Mouse (Mus musculus) telencephalon, adult 2 months (tissue): ENCODE measurements at regions not wholly inside any gene's neighbourhood (a gene's known extent, or its start where the extent isn't known, plus 50 kb on each side); places are given as distances from the start of the nearest gene placed in this dataset.
"Not testable (repeated sequence)": the region's sequence is repeated elsewhere in the genome, so short reads cannot be mapped to it uniquely, and the experiment has no call there.

Experiments used
- DNase-seq: peaks from one replicate; pipeline ENCODE4 v3.0.0-alpha.2; 2011; ENCODE audit warnings: low read depth, low spot score

DNA sequence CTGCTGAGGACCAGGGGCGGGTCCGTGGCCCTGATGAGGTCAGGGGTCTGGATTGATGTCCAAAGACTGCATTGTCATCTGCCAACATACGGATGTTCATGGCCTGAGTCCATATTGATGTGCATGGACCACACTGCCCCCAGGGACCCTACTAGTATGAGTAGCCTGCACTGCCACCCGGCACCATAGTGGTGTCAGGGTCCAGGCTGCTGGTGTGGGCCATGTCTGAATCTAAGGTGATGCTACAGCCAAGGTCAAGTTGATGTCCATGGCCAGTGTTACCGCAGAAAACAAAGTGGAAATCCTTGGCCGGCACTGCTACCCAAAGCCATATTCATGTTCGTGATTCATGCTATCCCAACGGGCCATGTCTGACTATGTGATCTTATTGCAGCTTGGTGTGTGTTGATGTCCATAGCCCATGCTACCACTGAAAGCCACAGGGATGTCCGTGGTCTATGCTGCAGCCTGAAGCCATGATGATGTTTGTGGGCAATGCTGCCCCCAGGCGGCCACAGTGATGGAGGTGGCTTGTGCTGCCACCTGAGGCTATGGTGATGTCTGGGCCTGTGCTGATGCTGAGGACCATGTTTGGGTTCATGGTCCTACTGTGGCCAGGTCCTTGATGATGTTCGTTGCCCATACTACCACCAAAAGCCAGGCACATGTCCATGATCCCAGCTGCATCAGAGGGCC, 130.5 kb downstream of the Iqub start:
- DNase-seq: no peak

DNA sequence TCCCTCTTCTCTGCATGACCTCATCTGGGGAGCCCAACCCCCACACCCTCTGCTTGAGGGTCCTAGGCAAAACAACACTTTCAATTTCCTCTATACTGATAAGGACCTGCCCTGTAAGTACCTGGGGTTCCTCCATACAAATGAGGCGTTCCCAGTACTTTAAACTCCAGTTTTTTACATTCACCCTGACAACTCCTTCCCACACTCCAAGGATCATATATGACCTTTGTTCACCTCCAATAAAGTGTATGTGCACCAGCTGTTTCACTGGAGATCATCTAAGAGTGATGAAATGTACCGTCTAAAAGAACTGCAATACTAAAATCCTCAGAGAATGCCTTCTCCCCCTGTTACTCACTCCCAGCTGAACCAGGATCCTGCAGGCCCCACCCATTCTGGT, 135.0 kb downstream of the Iqub start:
- no peak for DNase-seq

DNA sequence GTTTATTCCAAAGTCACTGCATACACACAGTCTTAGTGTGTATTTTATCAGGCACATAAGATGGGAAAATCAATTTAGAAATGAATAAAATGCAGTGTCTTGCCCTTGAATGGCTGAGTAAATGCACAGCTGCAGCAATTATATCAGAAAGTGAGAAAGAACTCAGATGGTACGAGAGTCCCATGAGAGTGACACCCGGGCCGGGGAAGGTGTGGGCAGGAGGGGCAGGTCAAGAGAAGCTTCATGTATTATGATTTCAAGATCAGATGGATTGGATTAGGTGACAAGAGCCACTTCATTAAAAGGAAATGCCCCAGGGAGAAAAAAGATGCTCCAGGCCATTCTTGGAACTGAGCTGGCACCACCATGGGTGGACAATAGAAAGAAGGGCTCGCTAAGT, 138.1 kb downstream of the Iqub start:
- no peak for DNase-seq

DNA sequence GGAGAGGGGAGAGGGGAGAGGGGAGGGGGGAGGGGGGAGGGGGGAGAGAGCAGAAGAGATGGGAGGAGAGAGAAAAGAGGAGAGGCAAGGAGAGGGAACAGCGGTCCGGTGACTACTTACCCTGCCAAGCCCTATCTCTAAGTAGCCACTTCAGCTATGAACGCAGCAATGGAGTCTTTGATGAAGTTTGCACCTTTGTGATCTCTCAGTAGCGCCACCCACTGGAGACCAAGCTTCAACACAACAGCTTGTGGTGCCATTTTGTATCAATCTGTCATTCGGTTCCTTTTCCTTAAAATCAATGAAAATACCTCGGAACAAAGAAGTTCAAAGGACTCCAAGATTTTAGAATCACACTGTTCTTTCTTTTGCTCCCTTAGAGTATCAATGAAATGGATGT, 141.7 kb downstream of the Iqub start:
- no peak for DNase-seq

DNA sequence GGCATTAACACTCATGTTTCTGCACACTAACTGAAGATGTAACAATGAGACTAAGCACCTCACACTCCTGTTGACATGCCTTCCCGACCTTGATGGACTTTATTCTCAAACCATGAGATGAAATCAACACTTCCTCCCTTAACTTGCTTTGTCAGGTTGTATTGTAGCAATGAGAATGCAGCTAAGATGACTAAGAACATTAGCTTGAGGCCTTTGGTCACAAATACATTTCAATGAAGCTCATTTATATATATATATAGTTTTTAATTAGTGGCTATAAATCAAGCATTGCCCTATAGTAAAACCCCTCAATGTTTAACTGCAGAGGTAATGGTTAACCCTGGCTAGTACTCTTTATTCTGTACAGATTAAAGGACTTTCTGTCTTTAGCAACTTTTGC, 143.2 kb downstream of the Iqub start:
- DNase-seq: no peak

DNA sequence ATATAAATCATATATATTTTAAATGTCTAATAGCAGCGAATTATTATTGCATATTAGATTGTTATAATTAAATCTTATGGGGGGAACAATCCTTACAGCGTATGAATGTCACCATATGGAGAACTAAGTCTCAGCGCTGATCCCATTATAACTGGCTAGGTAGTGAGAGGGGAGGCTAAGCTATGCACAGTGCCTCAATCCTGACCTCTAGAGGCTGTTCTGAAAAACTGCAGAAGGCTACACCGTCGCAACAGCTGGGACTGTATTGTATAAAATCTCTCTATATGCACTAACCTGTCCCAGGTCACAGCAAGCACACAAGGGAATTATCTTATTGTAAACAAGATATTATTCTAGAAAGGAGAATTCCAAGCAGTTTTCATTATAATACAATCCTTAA, 164.0 kb downstream of the Iqub start:
- peak; percentile 44 for DNase-seq

DNA sequence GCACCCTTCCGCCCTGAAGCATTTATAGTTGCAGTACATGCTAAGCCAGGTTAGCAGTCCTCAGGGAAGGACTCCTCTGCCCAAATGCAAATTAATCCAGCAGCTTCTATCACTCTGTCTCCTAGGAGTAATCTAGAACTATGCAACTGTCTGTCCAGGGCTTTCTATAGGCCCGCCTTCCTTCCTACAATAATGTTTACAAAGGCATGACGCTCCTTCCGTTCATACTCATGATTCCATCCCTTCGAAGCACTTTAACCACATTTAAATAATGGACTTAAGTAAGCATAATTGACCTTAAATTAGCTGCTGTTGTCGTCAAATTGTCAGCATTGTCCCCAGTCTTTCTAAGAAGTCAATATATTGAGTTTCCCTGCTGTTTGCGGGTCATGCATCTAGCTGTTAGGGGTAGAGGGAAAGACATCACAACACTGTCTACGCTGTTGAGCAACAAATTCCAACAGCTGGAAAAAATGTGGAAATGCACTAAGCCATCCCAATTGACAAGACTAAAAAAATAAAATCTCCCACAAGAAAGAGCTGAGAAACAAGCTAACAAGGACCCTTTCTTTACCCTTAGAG, 166.3 kb downstream of the Iqub start:
- DNase-seq: no peak

DNA sequence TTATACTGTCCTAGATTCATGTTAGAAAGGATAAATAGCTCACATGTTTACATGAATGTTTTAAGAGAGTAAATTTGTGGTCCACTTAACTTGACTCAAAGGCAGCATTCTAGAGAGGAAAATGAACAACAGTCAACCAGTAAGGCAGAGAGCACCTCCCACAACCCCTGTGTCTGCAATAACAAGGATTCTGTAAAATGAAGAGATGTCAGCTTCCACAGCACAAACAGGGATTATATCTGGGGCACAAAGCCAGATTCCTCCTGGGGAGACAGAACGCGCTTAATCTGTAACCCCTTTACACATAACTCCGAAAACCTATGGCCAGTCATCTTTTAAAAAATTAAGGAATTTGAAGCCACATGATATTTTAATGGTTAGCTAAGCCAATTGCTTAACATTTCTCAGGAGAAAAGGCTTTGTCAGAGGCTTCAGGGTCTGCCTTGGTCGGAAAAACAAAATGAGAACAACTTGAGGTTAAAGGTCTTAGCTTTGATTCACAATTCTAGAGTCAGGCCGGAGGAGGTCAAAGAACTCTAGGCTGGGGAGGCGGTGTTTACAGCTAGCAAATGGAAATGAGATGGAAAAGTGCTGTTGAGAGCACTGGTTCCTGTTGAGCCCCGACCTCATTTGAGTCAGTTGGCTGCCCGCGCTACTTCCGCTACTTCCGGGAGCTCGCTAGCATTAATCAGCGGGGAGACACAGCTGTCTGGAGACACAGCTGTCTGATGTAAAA, 167.0 kb downstream of the Iqub start:
- DNase-seq: no peak

DNA sequence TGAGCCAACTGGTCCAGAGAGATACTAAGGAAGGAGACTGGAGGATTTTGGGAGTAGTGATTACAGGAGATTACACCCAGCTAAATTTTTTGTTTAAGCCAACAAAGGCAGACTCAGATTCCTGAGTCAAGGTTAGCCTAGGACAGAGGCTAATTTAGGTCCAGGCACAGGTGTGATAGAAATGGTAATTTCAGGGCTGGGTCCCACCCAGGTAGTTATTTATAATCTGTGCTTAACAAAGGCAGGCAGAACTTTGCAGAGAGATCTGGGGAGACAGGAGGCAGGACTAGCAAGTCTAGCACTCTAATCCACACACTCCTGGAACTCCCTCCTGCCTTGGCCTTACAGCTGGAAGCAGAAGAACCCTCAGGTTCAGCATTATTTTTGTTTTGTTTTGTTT, 172.4 kb downstream of the Iqub start:
- no peak for DNase-seq

DNA sequence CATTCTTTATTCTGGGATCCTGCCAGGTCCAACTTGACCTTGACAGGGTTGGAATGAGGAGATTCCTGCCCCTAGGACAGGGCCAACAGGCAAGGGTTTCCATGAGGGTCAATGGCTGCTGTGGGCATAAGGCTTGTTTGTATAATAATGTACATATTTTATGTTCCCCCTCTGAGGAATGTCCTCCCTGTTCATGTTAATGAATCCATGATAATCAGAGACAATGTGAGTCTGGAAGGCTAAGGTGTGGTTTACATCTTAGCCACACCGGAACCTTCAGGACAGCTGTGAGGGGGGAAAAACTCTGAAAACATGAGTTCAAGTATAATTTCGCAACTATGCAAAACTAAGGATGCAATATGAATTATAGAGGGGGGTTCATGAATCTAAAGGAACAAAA, 172.8 kb downstream of the Iqub start:
- DNase-seq: no peak

DNA sequence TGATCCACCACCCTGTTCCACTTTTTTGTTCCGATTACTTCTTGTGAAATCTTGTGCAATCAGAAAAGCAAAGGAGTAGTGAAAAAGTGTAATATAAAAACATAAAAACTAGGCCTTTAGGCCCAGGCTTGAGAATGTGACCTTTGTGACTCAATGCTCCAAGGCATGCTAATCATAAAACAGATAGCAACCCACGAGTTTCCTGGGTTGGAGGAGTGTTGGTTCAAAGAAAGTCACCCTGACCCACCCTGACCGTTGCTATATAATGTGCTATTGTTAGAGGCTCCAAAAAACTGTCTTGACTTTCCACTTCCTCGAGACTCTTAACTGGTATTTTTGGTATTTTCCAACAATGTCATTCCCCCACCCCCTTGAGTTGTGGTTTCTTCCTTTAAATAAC, 172.2 kb upstream of the Slc13a1 start:
- DNase-seq: not testable (repeated sequence)

DNA sequence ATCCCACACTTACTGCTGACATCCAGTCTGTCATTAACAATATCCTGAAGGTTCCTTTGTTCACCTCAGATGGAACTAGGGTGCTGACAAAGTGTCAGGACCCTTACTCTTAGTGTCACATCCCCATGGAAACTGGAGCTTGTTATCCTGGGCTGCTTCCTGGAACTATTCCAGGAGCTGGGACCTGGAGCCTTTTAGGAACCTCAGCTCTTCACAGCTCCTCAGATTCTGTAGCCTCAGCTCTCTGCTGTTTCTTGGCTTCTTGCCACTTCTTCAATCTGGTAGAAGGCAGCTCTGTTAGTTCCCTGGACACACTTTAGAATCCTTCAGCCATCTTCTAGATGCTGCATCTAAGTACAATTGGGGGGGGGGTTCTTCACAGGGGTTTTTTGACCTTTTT, 157.3 kb upstream of the Slc13a1 start:
- peak; percentile 38 for DNase-seq

DNA sequence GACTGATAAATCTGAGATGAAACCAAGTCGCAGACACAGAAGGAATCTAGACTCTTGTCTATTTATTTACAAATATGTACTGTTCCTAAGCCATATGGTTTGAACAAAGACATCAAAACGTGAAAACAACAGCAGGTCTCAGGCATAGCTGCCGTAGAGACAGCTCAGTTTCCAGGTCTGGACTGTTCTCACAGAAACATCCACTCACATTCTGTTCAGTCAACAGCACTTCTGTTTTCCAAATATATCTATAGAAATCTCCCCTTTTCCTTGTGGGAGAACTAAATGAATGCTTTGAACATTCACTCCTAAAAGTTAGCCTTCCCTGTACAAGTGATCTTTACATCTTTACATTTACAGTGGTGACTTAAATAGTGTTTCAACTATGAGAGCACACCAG, 156.8 kb upstream of the Slc13a1 start:
- peak; percentile 60 for DNase-seq

DNA sequence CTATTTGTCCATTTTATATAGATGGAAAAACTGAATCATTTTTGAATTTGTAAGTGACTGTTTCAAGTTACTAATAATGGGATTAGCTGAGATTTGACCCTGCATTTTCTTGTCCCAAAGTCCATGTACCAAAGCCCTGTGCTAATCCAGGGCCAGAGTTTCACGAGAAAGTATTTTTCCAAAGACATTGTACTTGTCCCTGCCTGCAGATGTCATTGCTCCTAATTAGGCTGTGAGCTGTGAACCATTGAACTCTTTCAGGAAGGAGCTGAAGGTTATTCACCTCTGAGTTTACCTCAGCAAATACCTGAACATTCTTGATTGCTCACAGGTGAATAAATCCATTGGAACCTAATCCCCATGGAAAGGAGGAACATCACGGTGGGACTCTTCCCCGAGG, 154.5 kb upstream of the Slc13a1 start:
- no peak for DNase-seq

DNA sequence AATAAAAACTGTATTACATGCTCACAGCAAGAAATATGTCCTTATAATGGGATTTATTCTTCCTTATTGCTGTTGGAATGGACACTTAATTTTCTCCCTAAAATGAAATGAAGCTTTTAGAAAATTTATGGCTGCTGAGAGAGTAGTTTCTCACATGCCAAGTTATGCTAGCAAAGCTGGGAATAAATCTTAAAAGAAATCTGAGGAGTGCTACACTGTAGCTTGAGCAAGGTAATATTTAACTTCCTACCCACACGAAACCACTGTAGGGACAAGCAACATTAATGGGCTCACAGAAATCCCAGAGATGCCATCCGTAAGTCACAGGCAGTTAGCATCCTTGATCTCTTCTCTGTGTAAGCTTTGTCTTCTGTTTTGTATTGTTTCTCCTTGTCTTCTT, 151.0 kb upstream of the Slc13a1 start:
- no peak for DNase-seq

DNA sequence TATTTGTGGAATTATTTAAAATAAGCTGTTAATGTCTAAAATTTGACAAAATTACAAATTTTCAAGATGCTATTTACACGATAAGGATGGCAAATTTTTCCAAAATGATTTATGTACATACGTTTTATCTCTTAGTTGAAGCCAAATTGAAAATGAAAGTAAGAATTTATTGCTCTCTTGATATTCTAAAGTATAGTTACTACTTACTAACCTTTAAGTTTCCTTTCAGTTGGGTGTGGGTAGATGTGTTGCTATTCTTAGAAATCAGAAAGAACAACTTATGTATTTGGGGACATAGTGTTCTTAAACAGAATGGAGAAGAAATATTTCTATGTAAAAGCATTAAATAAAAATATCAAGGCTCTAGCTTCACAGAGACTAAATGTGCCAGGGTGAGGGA, 142.8 kb upstream of the Slc13a1 start:
- DNase-seq: peak; percentile 13

DNA sequence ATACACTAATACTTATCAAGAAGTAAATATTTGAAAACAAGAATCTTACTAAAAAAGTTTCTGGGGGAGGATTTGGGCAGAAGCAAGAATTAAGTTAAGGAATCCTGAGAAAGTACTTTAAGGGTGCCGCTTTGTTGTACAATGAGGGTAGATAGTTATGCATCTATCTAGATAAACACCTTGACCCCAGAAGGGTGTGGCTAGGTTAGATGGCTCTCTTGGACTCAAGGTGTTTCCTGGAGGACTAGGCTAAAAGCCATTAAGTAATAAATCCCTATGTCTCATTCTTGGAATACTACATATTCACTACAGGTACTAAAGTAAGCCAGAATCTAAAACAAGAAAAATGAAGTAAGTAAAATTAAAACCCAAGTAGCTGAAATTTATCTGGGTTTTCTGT, 141.9 kb upstream of the Slc13a1 start:
- DNase-seq: no peak

DNA sequence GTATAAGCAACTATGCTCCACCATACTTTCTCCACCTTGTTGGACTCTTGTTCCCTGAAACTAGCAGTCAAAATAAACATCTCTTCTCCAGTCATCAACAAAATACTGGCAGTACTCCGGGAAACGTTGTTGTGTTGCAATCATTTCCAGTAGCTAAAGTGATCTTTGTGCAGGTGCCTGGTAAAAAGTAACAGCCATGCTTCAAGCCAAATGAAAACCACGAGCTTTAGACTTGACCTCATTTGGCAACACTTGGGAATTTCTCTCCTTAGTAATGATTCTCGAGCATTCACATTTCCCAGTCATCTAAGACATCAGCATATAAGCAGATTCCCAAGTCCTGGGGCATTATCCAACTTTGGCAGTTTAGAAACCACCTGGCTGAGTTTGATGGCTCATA, 133.8 kb upstream of the Slc13a1 start:
- no peak for DNase-seq

DNA sequence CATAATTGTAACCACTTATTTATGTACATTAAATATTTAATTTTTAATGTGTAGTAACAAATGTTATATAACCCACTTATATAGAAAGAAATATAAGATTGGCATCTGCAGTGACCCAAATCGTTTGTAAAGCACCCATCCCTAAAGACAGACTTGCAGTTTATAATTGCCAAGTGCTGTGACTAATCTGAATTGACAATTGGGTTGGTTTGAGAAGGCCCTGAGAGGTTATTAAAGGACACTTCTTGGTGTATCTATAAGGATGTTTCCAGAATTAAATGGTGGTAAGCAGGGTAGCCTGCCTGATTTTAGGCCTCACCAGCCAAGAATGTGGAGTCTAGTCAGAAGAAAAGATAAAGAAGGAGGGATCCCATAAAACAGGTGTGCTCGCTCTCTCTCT, 133.3 kb upstream of the Slc13a1 start:
- DNase-seq: no peak

DNA sequence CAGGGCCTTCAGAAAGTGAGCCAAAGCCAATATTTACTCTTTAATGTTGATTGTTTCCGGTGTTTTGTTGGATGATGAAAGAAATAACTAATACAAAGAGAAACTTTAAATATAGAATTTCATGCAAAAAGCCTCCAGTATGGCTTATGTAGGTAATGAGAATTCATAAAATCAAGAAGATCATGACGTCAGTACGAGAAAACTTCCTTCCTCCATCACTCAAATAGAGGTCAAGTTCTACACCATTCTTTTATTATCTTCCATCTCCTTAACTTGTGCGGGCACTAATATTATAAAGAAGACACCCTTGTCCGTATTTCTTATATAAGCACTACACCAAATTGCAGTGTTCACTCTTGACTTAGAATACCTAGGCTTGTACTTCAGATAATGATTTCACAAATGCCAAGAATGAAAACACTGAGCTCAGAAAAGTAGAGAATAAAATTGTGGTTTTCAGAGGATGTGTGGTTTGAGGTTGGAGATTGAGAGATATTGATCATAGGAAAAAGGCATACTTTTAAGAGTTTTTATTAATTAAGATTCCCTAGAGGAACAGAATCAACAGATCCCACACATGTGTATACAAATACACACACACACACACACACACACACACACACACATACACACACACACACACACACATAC, 130.8 kb upstream of the Slc13a1 start:
- DNase-seq: no peak

DNA sequence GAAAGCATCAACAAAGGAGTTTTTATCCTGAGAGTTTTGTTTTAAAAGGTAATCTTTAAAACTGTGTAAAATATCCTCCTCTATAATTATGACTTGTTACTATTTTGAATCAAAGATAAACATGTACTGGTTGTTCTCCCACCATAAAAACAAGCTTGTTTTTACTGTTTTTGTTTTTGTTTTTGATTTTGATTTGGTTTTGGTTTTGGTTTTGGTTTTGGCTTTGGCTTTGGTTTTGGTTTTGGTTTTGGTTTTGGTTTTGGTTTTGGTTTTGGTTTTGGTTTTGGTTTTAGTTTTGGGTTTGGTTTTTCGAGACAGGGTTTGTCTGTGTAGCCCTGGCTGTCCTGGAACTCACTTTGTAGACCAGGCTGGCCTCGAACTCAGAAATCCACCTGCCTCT, 120.9 kb upstream of the Slc13a1 start:
- not testable (repeated sequence) for DNase-seq

DNA sequence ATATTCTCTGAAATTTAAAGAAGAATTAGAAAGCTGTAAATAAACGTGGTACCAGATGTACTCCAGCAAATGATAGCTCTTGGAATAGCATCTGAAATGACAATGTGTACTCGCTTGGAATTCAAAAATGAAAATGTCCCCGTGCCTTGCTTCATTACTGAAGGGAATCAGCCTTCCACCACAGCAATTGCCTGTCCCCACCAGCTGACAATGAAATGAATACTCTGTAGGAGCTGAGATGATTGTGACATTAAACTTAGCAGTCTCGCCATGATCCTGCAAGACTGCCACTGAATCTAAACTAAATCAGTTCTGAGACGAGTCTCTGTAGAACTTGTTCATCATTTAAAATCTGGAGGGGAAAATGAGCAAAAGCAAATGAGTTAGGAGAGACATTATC, 104.9 kb upstream of the Slc13a1 start:
- peak; percentile 44 for DNase-seq

DNA sequence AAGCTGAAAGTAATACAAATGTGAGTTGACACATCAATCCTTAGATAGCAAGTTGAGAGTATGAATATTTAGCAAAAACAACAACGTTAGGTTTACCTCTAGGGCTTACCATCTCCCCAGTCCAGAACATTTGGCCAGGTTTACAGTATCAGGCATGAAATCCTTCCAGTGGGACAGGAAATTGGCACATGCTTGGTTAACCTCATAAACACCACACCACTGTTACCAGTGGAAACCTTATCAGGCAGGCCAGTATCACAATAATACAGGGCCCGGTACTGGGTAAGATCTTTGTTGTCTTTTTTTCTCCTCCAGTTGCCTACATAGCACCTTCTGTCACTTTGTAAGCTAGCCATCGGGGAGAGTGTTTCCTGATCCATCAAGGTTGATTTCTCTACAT, 101.7 kb upstream of the Slc13a1 start:
- no peak for DNase-seq
